Mouse (Mus musculus): ENCODE data around the gene Ptpn14. TPM values are rescaled to one million over a fixed set of nuclear protein-coding genes. Genes with fewer than 3 reads are reported as not detected.

The Ptpn14 gene
- polyA plus RNA-seq, 1 experiment from 2014 or later: 6.3 TPM

GRCm38 (mm10) chr1:189700990-189701389 is 27.1 kb upstream of the Ptpn14 start:
- no peaks in the 10 kb centered on the region for H3K27me3 ChIP-seq (ENCODE audit: low read depth, poor library complexity, severe bottlenecking)
- H3K9me3 ChIP-seq (replicated peaks): no peaks in the 10 kb centered on the region
- no peak overlapping the region; the same call in 1 of the 2 replicates for H3K27ac ChIP-seq
- no peaks in the 10 kb centered on the region for H3K36me3 ChIP-seq
- H3K4me3 ChIP-seq: no peak overlapping the region
- peak; percentile 74 for DNase-seq (ENCODE audit: low spot score)
- 1% methylated on average over 6 of the region's 6 CpGs for WGBS
- peaks cover 16% of the 10 kb centered on the region for H3K4me1 ChIP-seq

DNA sequence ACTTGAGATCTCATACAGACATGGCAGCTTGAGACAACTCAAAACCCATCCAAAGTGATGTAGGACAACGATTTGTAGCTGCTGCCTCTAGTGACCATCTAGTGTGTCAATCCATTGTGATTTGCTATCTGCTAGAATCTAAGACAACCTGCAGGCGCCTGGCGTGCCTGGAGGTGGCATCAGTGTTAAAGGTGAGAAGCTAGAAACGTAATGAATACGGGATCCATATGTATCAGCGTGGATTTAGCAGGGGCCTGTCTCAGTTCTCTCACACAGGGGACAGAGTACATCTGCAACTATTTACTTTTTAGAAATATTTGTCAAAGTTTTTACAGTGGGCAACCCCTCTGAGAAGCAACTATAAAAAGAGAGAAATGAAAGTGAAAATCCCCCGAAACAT is 24.9 kb upstream of the Ptpn14 start:
- Histone ChIP-seq H3K27ac (no peak overlapping the region), H3K9me3 (replicated peaks) (no peaks in the 10 kb centered on the region), H3K4me3 (no peak overlapping the region), H3K36me3 (no peaks in the 10 kb centered on the region), H3K27me3 (ENCODE audit: low read depth, poor library complexity, severe bottlenecking) (no peaks in the 10 kb centered on the region), H3K4me1 (peaks cover 38% of the 10 kb centered on the region)
- 45% methylated on average over 7 of the region's 7 CpGs for WGBS
- DNase-seq (ENCODE audit: low spot score): no peak

- H3K36me3 ChIP-seq: no peaks in the 10 kb centered on the region
- H3K4me3 ChIP-seq: no peak overlapping the region
- no peaks in the 10 kb centered on the region for H3K27me3 ChIP-seq (ENCODE audit: low read depth, poor library complexity, severe bottlenecking)
- no peak for DNase-seq (ENCODE audit: low spot score)
- no peaks in the 10 kb centered on the region for H3K9me3 ChIP-seq (replicated peaks)
- 79% methylated on average over 7 of the region's 7 CpGs for WGBS
- H3K27ac ChIP-seq: no peak overlapping the region
- H3K4me1 ChIP-seq: peaks cover 42% of the 10 kb centered on the region
These were observed 24.5 kb upstream of the Ptpn14 start for GRCm38 (mm10) chr1:189703591-189703990.

GRCm38 (mm10) chr1:189706040-189706645 is 21.9 kb upstream of the Ptpn14 start:
- Histone ChIP-seq H3K36me3 (no peaks in the 10 kb centered on the region), H3K4me3 (no peak overlapping the region), H3K27ac (peak overlapping the region; percentile 53; the same call in 1 of the 2 replicates), H3K4me1 (peaks cover 54% of the 10 kb centered on the region), H3K9me3 (replicated peaks) (no peaks in the 10 kb centered on the region), H3K27me3 (ENCODE audit: low read depth, poor library complexity, severe bottlenecking) (no peaks in the 10 kb centered on the region)
- WGBS: 54% methylated on average over 12 of the region's 12 CpGs
- DNase-seq (ENCODE audit: low spot score): no peak

GRCm38 (mm10) chr1:189707014-189707413 is 21.1 kb upstream of the Ptpn14 start:
- Histone ChIP-seq H3K9me3 (replicated peaks) (no peaks in the 10 kb centered on the region), H3K27ac (peak overlapping the region; percentile 76), H3K4me1 (peaks cover 51% of the 10 kb centered on the region), H3K36me3 (no peaks in the 10 kb centered on the region), H3K27me3 (ENCODE audit: low read depth, poor library complexity, severe bottlenecking) (no peaks in the 10 kb centered on the region), H3K4me3 (no peak overlapping the region)
- no peak for DNase-seq (ENCODE audit: low spot score)

DNA sequence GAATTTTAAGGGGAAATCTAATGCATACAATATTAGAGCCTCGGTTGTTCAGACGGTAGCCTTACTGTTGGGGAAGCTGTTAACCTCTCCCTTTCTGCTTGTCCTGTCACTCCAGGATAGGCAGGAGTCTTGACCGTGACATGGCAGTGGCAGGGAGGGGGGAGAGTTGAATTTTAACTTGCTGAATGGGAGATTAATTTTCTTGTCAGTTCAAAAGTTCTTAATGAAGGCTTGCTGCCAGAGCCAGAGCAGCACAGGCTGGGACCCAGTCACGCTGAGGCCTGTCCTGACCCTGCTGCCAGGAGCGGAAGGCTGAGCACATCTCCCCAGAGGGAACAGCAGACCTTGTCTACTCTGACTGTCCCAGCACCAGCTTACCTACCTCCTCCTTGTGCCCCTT is 20.6 kb upstream of the Ptpn14 start:
- no peaks in the 10 kb centered on the region for H3K9me3 ChIP-seq (replicated peaks)
- H3K4me1 ChIP-seq: peaks cover 48% of the 10 kb centered on the region
- H3K36me3 ChIP-seq: no peaks in the 10 kb centered on the region
- H3K27me3 ChIP-seq (ENCODE audit: low read depth, poor library complexity, severe bottlenecking): no peaks in the 10 kb centered on the region
- 30% methylated on average over 5 of the region's 5 CpGs for WGBS
- H3K27ac ChIP-seq: peak overlapping the region; percentile 76
- H3K4me3 ChIP-seq: no peak overlapping the region
- DNase-seq (ENCODE audit: low spot score): no peak

DNA sequence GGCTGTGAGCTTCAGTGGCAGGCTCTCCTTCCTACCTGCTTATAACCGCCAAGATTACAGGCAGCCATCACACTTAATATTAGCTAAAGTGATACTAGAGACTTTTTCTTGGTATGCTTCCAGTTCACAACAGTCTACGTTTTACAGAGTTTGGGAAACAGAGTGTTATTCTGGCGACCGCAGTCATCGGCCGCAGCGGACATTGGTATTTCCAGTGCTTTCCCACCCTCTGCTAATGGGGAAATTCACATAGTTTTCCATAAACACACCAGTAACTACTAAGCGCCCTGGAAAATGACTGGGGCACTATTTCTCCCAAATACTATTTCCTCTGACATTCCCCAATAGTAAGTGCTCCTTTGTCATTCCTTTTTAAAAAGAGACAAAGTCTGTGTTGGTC is 19.1 kb upstream of the Ptpn14 start:
- no peaks in the 10 kb centered on the region for H3K27me3 ChIP-seq (ENCODE audit: low read depth, poor library complexity, severe bottlenecking)
- no peaks in the 10 kb centered on the region for H3K36me3 ChIP-seq
- no peak overlapping the region for H3K4me3 ChIP-seq
- 0 out of 2 replicates have a peak overlapping the region, but pooled peaks have one; percentile 46 for H3K27ac ChIP-seq
- DNase-seq (ENCODE audit: low spot score): no peak
- 77% methylated on average over 8 of the region's 8 CpGs for WGBS
- no peaks in the 10 kb centered on the region for H3K9me3 ChIP-seq (replicated peaks)
- H3K4me1 ChIP-seq: peaks cover 44% of the 10 kb centered on the region

DNA sequence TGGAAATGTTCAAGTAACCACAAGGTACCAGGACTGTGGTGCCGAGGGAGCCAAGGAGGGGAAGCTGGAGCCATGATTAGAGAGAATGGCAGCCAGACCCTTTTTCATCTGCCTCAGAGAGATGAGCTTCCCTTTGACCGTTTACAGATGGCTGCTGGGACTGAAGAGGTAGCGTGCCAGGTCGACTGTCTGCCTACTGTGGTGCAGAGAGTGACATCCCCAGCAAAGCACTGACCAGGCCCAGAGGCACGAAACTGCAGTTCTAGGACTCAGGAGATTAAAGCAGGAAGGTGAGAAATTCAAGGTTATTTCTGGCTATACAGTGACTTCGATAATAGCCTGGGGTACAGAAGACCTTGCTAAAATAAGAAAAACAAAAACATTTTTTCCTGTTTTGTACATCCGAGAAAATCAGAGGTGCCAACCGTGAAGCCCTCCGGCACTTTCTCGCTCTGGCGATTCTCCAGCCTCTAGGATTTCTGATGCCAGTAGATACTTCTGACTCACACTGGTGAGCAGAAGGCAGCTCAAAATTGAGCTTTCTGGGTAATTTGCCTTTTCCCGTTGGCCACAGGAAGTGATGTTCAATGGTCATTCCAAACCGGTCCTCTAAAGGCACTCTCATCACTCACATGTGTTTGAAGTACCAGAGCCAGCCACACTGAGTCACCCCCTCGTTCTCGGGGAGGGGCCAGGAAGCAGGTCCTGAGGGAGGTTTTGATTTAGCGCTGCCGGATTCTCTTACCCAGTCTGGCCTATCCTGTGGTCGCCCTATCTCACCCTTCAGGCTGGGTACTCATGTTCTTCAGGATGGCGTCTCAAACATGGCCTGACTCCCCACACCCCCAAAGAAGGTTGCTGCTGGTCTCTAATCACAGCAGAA is 11.9 kb upstream of the Ptpn14 start:
- H3K27ac ChIP-seq: no peak overlapping the region
- H3K27me3 ChIP-seq (ENCODE audit: low read depth, poor library complexity, severe bottlenecking): peaks cover 9% of the 10 kb centered on the region; the same call in 1 of the 2 replicates
- no peaks in the 10 kb centered on the region for H3K9me3 ChIP-seq (replicated peaks)
- no peak for DNase-seq (ENCODE audit: low spot score)
- H3K4me3 ChIP-seq: no peak overlapping the region
- H3K36me3 ChIP-seq: no peaks in the 10 kb centered on the region
- peaks cover 11% of the 10 kb centered on the region for H3K4me1 ChIP-seq
- 60% methylated on average over 19 of the region's 19 CpGs for WGBS

DNA sequence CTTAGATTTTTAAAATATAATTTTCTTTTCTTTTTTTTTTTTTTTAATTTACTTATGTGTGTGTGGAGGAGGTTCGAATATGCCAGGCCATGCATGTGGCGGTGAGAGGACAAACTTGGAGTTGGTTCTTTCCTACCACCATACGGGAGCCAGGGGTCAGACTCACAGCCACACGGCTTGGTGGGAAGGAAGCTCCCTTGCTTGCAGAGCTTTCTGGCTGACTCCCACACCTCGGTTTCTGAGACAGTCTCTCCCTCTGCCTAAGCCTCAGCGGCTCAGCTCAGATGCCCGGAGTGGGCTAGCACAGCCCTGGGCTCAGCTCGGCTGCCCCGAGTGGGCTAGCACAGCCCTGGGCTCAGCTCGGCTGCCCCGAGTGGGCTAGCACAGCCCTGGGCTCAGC is 10.5 kb upstream of the Ptpn14 start:
- Histone ChIP-seq H3K27ac (no peak overlapping the region), H3K27me3 (ENCODE audit: low read depth, poor library complexity, severe bottlenecking) (peaks cover 9% of the 10 kb centered on the region; the same call in 1 of the 2 replicates), H3K4me1 (peaks cover 11% of the 10 kb centered on the region), H3K36me3 (no peaks in the 10 kb centered on the region), H3K9me3 (replicated peaks) (no peaks in the 10 kb centered on the region), H3K4me3 (no peak overlapping the region)
- no peak for DNase-seq (ENCODE audit: low spot score)
- 89% methylated on average over 11 of the region's 11 CpGs for WGBS

- no peak for DNase-seq (ENCODE audit: low spot score)
- H3K4me3 ChIP-seq: no peak overlapping the region
- no peaks in the 10 kb centered on the region for H3K9me3 ChIP-seq (replicated peaks)
- no peak overlapping the region for H3K27ac ChIP-seq
- peaks cover 11% of the 10 kb centered on the region for H3K4me1 ChIP-seq
- no peaks in the 10 kb centered on the region for H3K36me3 ChIP-seq
- peaks cover 9% of the 10 kb centered on the region; the same call in 1 of the 2 replicates for H3K27me3 ChIP-seq (ENCODE audit: low read depth, poor library complexity, severe bottlenecking)
- WGBS: 81% methylated on average over 5 of the region's 5 CpGs
These were observed 9.5 kb upstream of the Ptpn14 start for GRCm38 (mm10) chr1:189718600-189718999.

GRCm38 (mm10) chr1:189726121-189726520 is 1.9 kb upstream of the Ptpn14 start:
- no peak for DNase-seq (ENCODE audit: low spot score)
- Histone ChIP-seq H3K27ac (no peak overlapping the region), H3K4me1 (peaks cover 46% of the 10 kb centered on the region), H3K27me3 (ENCODE audit: low read depth, poor library complexity, severe bottlenecking) (peaks cover 25% of the 10 kb centered on the region), H3K9me3 (replicated peaks) (no peaks in the 10 kb centered on the region), H3K4me3 (no peak overlapping the region), H3K36me3 (no peaks in the 10 kb centered on the region)
- 71% methylated on average over 4 of the region's 4 CpGs for WGBS

GRCm38 (mm10) chr1:189727346-189727883 is 653 bp upstream of the Ptpn14 start:
- peaks cover 25% of the 10 kb centered on the region for H3K27me3 ChIP-seq (ENCODE audit: low read depth, poor library complexity, severe bottlenecking)
- peak overlapping the region; percentile 92 for H3K27ac ChIP-seq
- H3K36me3 ChIP-seq: no peaks in the 10 kb centered on the region
- peak; percentile 76 for DNase-seq (ENCODE audit: low spot score)
- peaks cover 58% of the 10 kb centered on the region for H3K4me1 ChIP-seq
- no peaks in the 10 kb centered on the region for H3K9me3 ChIP-seq (replicated peaks)
- peak overlapping the region; percentile 86 for H3K4me3 ChIP-seq
- WGBS: 2% methylated on average over 22 of the region's 22 CpGs

DNA sequence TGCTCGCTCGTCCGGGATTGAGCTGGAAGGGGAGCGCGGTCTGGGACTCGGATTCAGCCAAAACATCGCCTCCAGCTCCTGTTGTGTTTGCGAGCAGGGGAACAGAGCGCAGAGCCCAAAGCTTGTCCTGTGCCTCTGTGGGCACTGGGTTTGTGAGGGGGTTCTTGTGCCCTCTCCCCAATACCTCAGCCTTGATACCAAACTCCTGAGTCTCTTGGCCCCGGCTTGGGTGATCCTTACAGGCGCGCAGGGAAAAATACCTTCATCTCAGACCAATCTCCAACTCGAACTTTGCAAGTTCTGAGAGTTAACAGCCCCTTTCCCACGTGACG is 682 bp downstream of the Ptpn14 start:
- Histone ChIP-seq H3K36me3 (no peaks in the 10 kb centered on the region), H3K4me3 (peak overlapping the region; percentile 86), H3K27ac (peak overlapping the region; percentile 92), H3K4me1 (peaks cover 58% of the 10 kb centered on the region), H3K27me3 (ENCODE audit: low read depth, poor library complexity, severe bottlenecking) (peaks cover 25% of the 10 kb centered on the region), H3K9me3 (replicated peaks) (no peaks in the 10 kb centered on the region)
- 1% methylated on average over 15 of the region's 15 CpGs for WGBS
- no peak for DNase-seq (ENCODE audit: low spot score)
